Mouse (Mus musculus): ENCODE results near the gene Slco3a1.

- no peak for TF ChIP-seq CTCF (IDR thresholded peaks at IDR 0.05)
- no peak for TF ChIP-seq EP300 (IDR thresholded peaks at IDR 0.05)
Observed at GRCm38 (mm10) chr7:74330117-74330857, 224.3 kb downstream of the Slco3a1 start.

Data from lung, postnatal 0 days (tissue).